Mouse (Mus musculus) WW6 (cell line): Measurements from ENCODE around the gene Cfap97d1.
A peak's percentile ranks its signal among the peaks of the same experiment; 100 is the strongest.
"Not testable (repeated sequence)": the region's sequence is repeated elsewhere in the genome, so short reads cannot be mapped to it uniquely, and the experiment has no call there.

ENCODE experiments used
- DNase-seq: peaks from one replicate; pipeline ENCODE4 v3.0.0-alpha.2; 2013; ENCODE audit warnings: low read depth, low spot score

Cfap97d1 gene

GRCm38 (mm10) chr11:101973496-101973895, 10.6 kb upstream of the Cfap97d1 start:
- DNase-seq: no peak

- no peak for DNase-seq
Observed at GRCm38 (mm10) chr11:101974181-101974580, 9.9 kb upstream of the Cfap97d1 start.

GRCm38 (mm10) chr11:101974923-101975322, 9.2 kb upstream of the Cfap97d1 start:
- DNase-seq: no peak

- no peak for DNase-seq
Observed at GRCm38 (mm10) chr11:101976949-101977348, 7.1 kb upstream of the Cfap97d1 start.

- DNase-seq: no peak
Observed at GRCm38 (mm10) chr11:101979140-101979539, 4.9 kb upstream of the Cfap97d1 start.

- DNase-seq: no peak
Observed at GRCm38 (mm10) chr11:101980603-101981157, 3.4 kb upstream of the Cfap97d1 start.

GRCm38 (mm10) chr11:101981850-101982249, 2.2 kb upstream of the Cfap97d1 start:
- DNase-seq: no peak

GRCm38 (mm10) chr11:101982981-101983411, 1.1 kb upstream of the Cfap97d1 start:
- DNase-seq: no peak

- no peak for DNase-seq
Observed at GRCm38 (mm10) chr11:101983431-101983921, 603 bp upstream of the Cfap97d1 start.

GRCm38 (mm10) chr11:101985450-101985849, 1.4 kb downstream of the Cfap97d1 start:
- DNase-seq: not testable (repeated sequence)

- peak; percentile 74 for DNase-seq
Observed at GRCm38 (mm10) chr11:101985990-101986389, 1.9 kb downstream of the Cfap97d1 start.

- no peak for DNase-seq
Observed at GRCm38 (mm10) chr11:101986913-101987312, 2.8 kb downstream of the Cfap97d1 start, which contains the start of gene Dusp3. Gene Dusp3 (minus strand): TSS chr11:101987013.

GRCm38 (mm10) chr11:101990244-101990643, 6.2 kb downstream of the Cfap97d1 start:
- DNase-seq: no peak

GRCm38 (mm10) chr11:101991813-101992212, 7.7 kb downstream of the Cfap97d1 start:
- DNase-seq: no peak

GRCm38 (mm10) chr11:101992411-101992810, 8.3 kb downstream of the Cfap97d1 start:
- DNase-seq: no peak

GRCm38 (mm10) chr11:101994100-101994499, 10.0 kb downstream of the Cfap97d1 start:
- DNase-seq: no peak

GRCm38 (mm10) chr11:101995938-101996337, 11.9 kb downstream of the Cfap97d1 start:
- no peak for DNase-seq

- no peak for DNase-seq
Observed at GRCm38 (mm10) chr11:101998258-101998657, 14.2 kb downstream of the Cfap97d1 start.

GRCm38 (mm10) chr11:101999466-101999865, 15.4 kb downstream of the Cfap97d1 start:
- DNase-seq: no peak

GRCm38 (mm10) chr11:102004251-102004650, 20.2 kb downstream of the Cfap97d1 start:
- no peak for DNase-seq

GRCm38 (mm10) chr11:102006271-102006670, 22.2 kb downstream of the Cfap97d1 start:
- DNase-seq: no peak

- DNase-seq: no peak
Observed at GRCm38 (mm10) chr11:102006688-102007087, 22.6 kb downstream of the Cfap97d1 start.

- no peak for DNase-seq
Observed at GRCm38 (mm10) chr11:102008372-102008771, 24.3 kb downstream of the Cfap97d1 start.
